Mouse (Mus musculus) myocyte (in vitro differentiated cells): Measurements from ENCODE around the gene Hpd. TPM values are rescaled to one million over a fixed set of nuclear protein-coding genes. Genes with fewer than 3 reads are reported as not detected.
A peak's percentile ranks its signal among the peaks of the same experiment; 100 is the strongest.

Experiments used
- H3K27me3 ChIP-seq: one replicate; pipeline ENCODE4 v1.6.1; 2011; ENCODE audit not compliant: control insufficient read depth, insufficient read depth, insufficient read length
- H3K36me3 ChIP-seq: one replicate; pipeline ENCODE4 v1.6.1; 2011; ENCODE audit not compliant: control insufficient read depth, insufficient read depth
- H3K4me2 ChIP-seq: one replicate; pipeline ENCODE4 v1.6.1; 2011; ENCODE audit warnings: low read depth, control low read depth
- H3K4me3 ChIP-seq: one replicate; pipeline ENCODE4 v1.5.1; 2011; ENCODE audit warnings: mild to moderate bottlenecking, control low read depth, moderate library complexity
- H3K79me2 ChIP-seq: one replicate; pipeline ENCODE4 v1.6.1; 2011; ENCODE audit not compliant: control insufficient read depth, insufficient read depth
- H3ac ChIP-seq: one replicate; pipeline ENCODE4 v1.6.1; 2011; ENCODE audit not compliant: control insufficient read depth, insufficient read length
- CEBPB ChIP-seq: IDR thresholded peaks from 2 replicates; pipeline ENCODE4 v1.6.1; 2011; ENCODE audit warnings: mild to moderate bottlenecking, moderate library complexity; ENCODE audit not compliant: poor library complexity, insufficient read depth, severe bottlenecking
- E2F4 ChIP-seq: IDR thresholded peaks from one replicate; pipeline ENCODE4 v1.6.1; 2011; ENCODE audit warnings: mild to moderate bottlenecking, control low read depth, moderate library complexity; ENCODE audit not compliant: insufficient read depth
- MAX ChIP-seq: IDR thresholded peaks from one replicate; pipeline ENCODE4 v1.6.1; 2011; ENCODE audit warnings: low read depth, mild to moderate bottlenecking, control low read depth
- MYOD1 ChIP-seq, 3 experiments: IDR thresholded peaks; one replicate each; pipeline ENCODE4 v1.6.1; 2011; ENCODE audit warnings: control low read depth in 2 of 3, low read depth in 2 of 3, mild to moderate bottlenecking in 2 of 3, moderate library complexity in 1 of 3; ENCODE audit not compliant: insufficient read length in 2 of 3, control insufficient read depth in 1 of 3
- MYOG ChIP-seq, 3 experiments: IDR thresholded peaks; one replicate each; pipeline ENCODE4 v1.6.1; 2011; ENCODE audit warnings: control low read depth in 2 of 3, low read depth in 2 of 3, mild to moderate bottlenecking in 2 of 3; ENCODE audit not compliant: insufficient read length in 2 of 3, control insufficient read depth in 1 of 3, insufficient read depth in 1 of 3
- POLR2A ChIP-seq: IDR thresholded peaks from one replicate; pipeline ENCODE4 v1.6.1; 2011; ENCODE audit warnings: low read depth, mild to moderate bottlenecking, control low read depth, moderate library complexity; ENCODE audit not compliant: insufficient read length
- POLR2AphosphoS2 ChIP-seq: IDR thresholded peaks from one replicate; pipeline ENCODE4 v1.6.1; 2011; ENCODE audit warnings: low read depth, control low read depth; ENCODE audit not compliant: insufficient read length
- REST ChIP-seq: IDR thresholded peaks from one replicate; pipeline ENCODE4 v1.6.1; 2011; ENCODE audit warnings: mild to moderate bottlenecking, control low read depth, moderate library complexity; ENCODE audit not compliant: insufficient read depth, insufficient read length
- SRF ChIP-seq: IDR thresholded peaks from one replicate; pipeline ENCODE4 v1.6.1; 2011; ENCODE audit warnings: low read depth; ENCODE audit not compliant: control insufficient read depth, insufficient read length
- TCF12 ChIP-seq: IDR thresholded peaks from one replicate; pipeline ENCODE4 v1.6.1; 2011; ENCODE audit warnings: mild to moderate bottlenecking, control low read depth; ENCODE audit not compliant: poor library complexity, insufficient read depth, severe bottlenecking
- TCF3 ChIP-seq: IDR thresholded peaks from one replicate; pipeline ENCODE4 v1.6.1; 2011; ENCODE audit warnings: low read depth, control low read depth; ENCODE audit not compliant: insufficient read length
- USF1 ChIP-seq: IDR thresholded peaks from one replicate; pipeline ENCODE4 v1.6.1; 2011; ENCODE audit warnings: low read depth, mild to moderate bottlenecking, control low read depth, moderate library complexity
- polyA plus RNA-seq: library from polyadenylated mRNA; unstranded; fragments of >200 nt; fragmentation: generic; extraction: Trizol; gene quantifications from one replicate; pipeline ENCODE4 v1.2.1, GENCODE M21; 2012; ENCODE audit warnings: missing spikeins

The Hpd gene
- polyA plus RNA-seq, 1 experiment = not detected

DNA sequence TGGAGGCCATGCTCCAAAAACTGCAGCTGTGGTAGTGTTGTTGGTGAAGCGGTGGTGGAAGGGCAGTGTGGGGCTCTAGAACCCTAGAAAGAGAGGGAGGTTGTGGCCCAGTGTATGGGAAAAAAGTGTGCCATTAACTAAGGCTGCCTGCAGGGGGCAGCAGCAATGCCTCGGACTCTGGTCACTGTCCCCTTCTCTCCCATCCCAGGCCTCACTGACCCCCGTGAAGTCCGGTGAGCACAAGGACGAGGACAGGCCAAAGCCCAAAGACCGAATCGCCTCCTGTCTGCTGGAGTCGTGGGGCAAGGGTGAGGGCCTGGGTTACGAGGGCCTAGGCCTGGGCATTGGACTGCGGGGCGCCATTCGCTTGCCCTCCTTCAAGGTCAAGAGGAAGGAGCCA, 25.8 kb downstream of the Hpd start:
- Histone ChIP-seq H3K27me3 (no peaks in the 10 kb centered on the region), H3ac (no peak overlapping the region), H3K4me3 (no peak overlapping the region), H3K79me2 (no peaks in the 10 kb centered on the region), H3K36me3 (peaks cover 25% of the 10 kb centered on the region), H3K4me2 (no peak overlapping the region)
- TF ChIP-seq REST (no peak), TCF12 (no peak), POLR2A (no peak), CEBPB (no peak), USF1 (no peak), SRF (no peak), MAX (no peak), TCF3 (no peak), MYOD1 (IDR thresholded peaks at IDR 0.05; ENCODE audit: control insufficient read depth in 1 of 3, insufficient read length in 2 of 3, low read depth in 2 of 3) (no peak), E2F4 (no peak), POLR2AphosphoS2 (no peak), MYOG (IDR thresholded peaks at IDR 0.05; ENCODE audit: control insufficient read depth in 1 of 3, insufficient read depth in 1 of 3, insufficient read length in 2 of 3, low read depth in 2 of 3) (no peak)

- no peak for TF ChIP-seq E2F4
- peak in 1 of 3 experiments; percentile 32 for TF ChIP-seq MYOG (IDR thresholded peaks at IDR 0.05; ENCODE audit: control insufficient read depth in 1 of 3, insufficient read depth in 1 of 3, insufficient read length in 2 of 3, low read depth in 2 of 3)
- Histone ChIP-seq H3K4me3 (no peak overlapping the region), H3K4me2 (no peak overlapping the region)
These were observed 27.1 kb downstream of the Hpd start for GRCm38 (mm10) chr5:123155425-123155824.

DNA sequence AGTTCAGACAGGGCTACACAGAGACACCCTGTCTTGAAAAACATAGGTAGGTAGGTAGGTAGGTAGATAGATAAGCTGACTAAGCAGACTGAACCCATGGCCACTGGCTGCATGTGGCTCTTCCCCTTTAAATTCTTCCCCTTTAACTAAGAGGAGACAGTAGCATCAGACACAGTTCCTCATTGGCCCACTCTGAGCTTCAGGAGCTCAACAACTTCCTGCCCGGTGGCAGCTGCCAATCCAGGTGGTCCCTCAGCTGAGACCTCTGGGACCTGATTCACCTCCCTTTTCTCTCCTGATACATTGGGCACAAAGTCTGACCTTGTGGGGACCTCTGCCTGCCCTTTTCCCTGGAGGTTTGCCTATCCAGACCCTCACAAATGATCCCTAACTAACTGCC, 29.6 kb downstream of the Hpd start:
- Histone ChIP-seq H3K27me3 (no peaks in the 10 kb centered on the region), H3ac (no peak overlapping the region), H3K4me2 (no peak overlapping the region), H3K36me3 (peaks cover 12% of the 10 kb centered on the region), H3K4me3 (no peak overlapping the region), H3K79me2 (peaks cover 19% of the 10 kb centered on the region)
- TF ChIP-seq TCF3 (no peak), POLR2A (no peak), REST (no peak), CEBPB (no peak), MYOG (IDR thresholded peaks at IDR 0.05; ENCODE audit: control insufficient read depth in 1 of 3, insufficient read depth in 1 of 3, insufficient read length in 2 of 3, low read depth in 2 of 3) (no peak)

More at GRCm38 (mm10) chr5:123155425-123155824, 27.1 kb downstream of the Hpd start:
- peaks cover 19% of the 10 kb centered on the region for H3K36me3 ChIP-seq
- peaks cover 12% of the 10 kb centered on the region for H3K79me2 ChIP-seq
- H3K27me3 ChIP-seq = no peaks in the 10 kb centered on the region
- H3ac ChIP-seq = no peak overlapping the region

GRCm38 (mm10) chr5:123151707-123152362, 30.7 kb downstream of the Hpd start:
- H3K4me3 ChIP-seq = no peak overlapping the region
- peaks cover 19% of the 10 kb centered on the region for H3K79me2 ChIP-seq
- H3K27me3 ChIP-seq = no peaks in the 10 kb centered on the region
- no peak for TF ChIP-seq MYOD1 (IDR thresholded peaks at IDR 0.05; ENCODE audit: control insufficient read depth in 1 of 3, insufficient read length in 2 of 3, low read depth in 2 of 3)
- no peak for TF ChIP-seq REST
- no peak for TF ChIP-seq CEBPB
- no peak for TF ChIP-seq USF1
- no peak for TF ChIP-seq MAX
- no peak overlapping the region for H3ac ChIP-seq
- peaks cover 12% of the 10 kb centered on the region for H3K36me3 ChIP-seq
- no peak overlapping the region for H3K4me2 ChIP-seq

- peaks cover 19% of the 10 kb centered on the region for H3K79me2 ChIP-seq
- TF ChIP-seq MYOG (IDR thresholded peaks at IDR 0.05; ENCODE audit: control insufficient read depth in 1 of 3, insufficient read depth in 1 of 3, insufficient read length in 2 of 3, low read depth in 2 of 3) (no peak), MYOD1 (IDR thresholded peaks at IDR 0.05; ENCODE audit: control insufficient read depth in 1 of 3, insufficient read length in 2 of 3, low read depth in 2 of 3) (no peak), POLR2A (no peak), POLR2AphosphoS2 (no peak), USF1 (no peak), E2F4 (no peak), TCF12 (no peak), MAX (no peak)
- no peak overlapping the region for H3ac ChIP-seq
- H3K4me2 ChIP-seq = no peak overlapping the region
- H3K36me3 ChIP-seq = peaks cover 12% of the 10 kb centered on the region
- H3K27me3 ChIP-seq = no peaks in the 10 kb centered on the region
- no peak overlapping the region for H3K4me3 ChIP-seq
These were observed 31.4 kb downstream of the Hpd start for GRCm38 (mm10) chr5:123151077-123151476.
